Mouse (Mus musculus) WW6 (cell line): Measurements from ENCODE around the gene Prmt3.

Source experiments
- DNase-seq: peaks from one replicate; pipeline ENCODE4 v3.0.0-alpha.2; 2013; ENCODE audit warnings: low read depth, low spot score

Prmt3 gene

DNA sequence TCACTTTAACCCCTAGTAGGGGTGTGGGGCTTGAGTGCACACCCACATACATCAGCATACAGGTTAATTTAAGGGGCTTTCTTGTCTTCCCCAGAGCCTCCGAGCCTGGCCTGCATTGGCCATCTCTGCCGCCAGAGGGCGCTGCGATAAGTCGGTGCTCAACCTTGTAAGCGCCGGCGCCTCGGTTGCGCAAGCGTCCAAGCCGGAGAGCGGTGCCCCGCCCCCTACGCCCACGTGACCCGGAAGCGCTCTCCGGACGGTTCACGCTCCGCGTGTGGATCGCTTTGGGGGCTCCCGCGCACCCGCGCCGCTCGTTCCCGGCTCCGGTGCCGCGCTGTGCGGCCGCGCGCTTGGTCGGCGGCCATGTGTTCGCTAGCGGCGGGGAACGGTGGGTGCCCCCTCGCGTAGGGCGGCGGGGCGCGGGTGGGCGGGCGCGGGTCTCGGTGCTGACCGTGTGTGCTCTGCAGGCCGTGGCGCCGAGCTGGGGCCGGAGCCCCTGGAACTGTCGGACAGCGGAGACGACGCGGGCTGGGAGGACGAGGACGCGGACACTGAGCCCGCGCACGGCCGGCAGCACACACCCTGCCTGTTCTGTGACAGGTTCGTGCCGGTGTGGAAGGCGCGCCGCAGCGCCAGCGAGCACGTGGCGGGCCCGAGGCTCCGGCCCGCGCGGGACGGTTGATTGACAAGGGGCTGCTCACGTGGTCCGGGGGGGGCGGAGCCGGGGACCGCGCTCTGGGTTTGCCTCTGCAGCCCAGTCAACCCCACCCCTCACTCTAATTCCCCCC, at the start of gene Prmt3:
Gene Prmt3, plus strand, starts transcription at position 233 of the 788 bp plus-strand sequence.
- DNase-seq = peak; percentile 92

DNA sequence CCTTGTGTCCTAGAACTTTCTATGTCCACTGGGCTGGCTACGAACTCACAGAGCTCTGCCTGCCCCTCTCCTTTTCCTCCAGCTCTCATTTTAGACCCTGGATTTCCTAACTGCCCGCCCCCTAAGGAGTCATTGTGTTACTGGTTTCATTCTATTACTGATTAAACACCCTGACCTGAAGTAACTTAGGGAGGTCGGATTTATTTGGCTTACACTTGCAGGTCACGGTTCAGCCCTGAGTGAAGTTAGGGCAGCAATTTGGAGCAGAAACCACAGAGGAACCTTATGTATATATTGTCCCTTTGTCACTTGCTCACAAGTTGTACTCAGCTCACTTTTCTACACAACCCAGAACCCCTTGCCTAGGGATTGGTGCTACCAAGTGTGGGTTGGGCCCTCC, 43.8 kb upstream of the Prmt3 start:
- DNase-seq = no peak

- DNase-seq = no peak
These were observed 38.7 kb upstream of the Prmt3 start for GRCm38 (mm10) chr7:49739448-49739847.

- no peak for DNase-seq
These were observed 36.7 kb upstream of the Prmt3 start for GRCm38 (mm10) chr7:49741474-49741873.

DNA sequence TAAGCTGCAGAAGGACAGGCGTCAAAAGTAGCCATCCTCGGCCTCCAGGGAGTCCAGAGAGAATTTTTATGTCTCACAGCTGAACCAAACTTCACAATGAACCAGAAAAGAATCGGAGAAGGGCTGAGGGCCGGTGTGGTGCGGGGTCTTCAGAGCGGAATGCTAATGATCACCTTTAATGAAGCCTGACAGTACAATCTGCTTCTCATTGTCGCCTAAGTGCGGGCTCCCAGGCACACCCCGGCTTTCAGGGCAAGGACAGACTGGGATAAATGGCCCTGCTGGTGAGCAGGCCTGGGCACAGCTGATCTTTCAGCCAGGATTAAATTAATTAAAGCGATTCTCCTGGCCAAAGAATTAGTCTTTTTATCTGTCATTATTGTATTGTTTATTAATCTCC, 36.2 kb upstream of the Prmt3 start:
- no peak for DNase-seq

- DNase-seq = no peak
These were observed 27.0 kb upstream of the Prmt3 start for GRCm38 (mm10) chr7:49751148-49751547.

DNA sequence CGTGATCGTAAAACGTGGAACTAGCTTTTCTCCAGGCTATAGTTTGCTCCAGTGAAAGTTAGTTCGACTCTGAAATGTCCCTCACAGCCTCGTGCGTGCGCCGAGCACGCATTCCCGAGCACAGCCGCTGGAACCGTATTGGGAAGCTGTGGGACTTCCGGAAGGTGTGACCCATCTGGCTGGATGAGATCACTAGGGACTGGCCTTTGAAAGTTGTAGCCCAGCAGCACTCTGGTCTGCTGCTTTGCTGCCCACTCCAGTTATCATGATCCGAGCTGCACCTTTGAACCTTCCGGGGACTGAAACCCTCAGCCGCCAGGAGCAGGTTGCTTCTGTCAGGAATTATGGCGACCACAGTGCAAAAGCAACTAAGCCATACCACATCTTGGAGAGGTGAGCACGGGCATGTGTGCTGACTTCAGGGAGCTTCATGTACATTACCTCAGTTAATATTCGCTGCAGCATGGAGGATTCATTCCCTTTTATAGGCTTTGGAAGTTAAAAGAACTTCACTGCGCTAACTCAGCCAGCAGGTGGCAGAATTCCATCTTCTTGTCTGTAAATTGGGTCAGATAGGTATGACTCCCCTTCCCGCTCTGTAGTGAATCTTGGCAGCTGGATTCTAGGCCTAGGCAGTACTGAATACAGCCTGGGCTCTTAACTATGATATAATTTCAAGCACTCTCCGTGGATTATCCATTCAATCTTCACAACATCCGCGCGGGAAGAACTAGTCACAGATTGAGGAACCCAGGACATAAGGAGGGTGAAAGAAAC, 25.2 kb upstream of the Prmt3 start:
- no peak for DNase-seq

DNA sequence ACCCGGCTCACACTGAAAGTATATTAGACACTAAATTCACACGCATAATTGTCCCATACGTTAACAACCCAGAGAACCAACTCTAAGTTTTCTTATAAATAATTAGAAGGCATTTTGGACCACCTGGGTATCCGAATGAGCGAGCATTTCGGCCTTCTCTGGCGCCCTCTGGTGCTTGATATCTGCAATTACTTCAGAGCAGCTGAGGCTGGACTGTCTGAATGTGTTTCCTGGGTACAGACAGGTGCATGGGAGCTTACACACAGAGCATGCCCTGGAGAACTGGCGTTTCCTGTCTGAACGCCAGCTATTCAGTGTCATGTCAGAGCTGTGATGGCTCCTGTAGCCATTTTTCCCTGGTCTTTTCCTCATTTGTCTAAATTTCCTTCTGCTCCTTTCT, 23.4 kb upstream of the Prmt3 start:
- DNase-seq = no peak

DNA sequence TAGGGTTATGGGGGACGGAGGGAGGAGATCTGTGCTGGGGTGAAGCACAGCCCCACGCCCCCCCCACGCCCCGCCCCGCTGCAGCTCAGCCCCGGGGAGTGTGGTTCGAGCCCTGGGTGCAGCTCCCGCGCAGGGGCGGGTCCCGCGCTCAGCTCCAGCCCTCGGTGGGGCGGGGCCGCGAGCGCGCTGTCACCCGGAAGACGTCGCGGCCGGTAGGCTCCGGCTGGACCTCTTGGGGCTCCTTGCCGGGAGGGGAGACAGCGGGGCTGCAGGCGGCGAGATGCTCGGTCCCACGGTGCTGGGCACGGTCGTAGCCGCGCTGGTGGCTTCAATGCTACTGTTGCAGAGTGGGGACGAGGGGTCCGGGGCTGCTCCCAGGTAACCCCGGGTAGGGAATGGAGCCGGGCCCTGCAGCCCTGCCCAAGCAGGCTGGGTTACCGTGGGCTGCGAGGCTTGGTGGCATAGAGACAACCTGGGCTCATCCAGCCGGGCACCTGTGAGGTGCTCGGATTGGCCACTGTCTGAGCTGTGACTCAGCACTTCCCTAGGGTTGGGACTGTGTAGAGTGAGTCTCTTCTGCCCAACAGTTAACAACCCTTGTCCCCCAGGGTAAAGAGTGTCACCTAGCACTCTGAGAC, 19.1 kb upstream of the Prmt3 start, which contains the start of gene Htatip2:
Gene Htatip2, plus strand, starts transcription at position 182 of the 638 bp plus-strand sequence.
- DNase-seq = no peak

- DNase-seq = no peak
These were observed 15.5 kb upstream of the Prmt3 start for GRCm38 (mm10) chr7:49762605-49763004.

- DNase-seq = no peak
These were observed 14.0 kb upstream of the Prmt3 start for GRCm38 (mm10) chr7:49764011-49764716.

DNA sequence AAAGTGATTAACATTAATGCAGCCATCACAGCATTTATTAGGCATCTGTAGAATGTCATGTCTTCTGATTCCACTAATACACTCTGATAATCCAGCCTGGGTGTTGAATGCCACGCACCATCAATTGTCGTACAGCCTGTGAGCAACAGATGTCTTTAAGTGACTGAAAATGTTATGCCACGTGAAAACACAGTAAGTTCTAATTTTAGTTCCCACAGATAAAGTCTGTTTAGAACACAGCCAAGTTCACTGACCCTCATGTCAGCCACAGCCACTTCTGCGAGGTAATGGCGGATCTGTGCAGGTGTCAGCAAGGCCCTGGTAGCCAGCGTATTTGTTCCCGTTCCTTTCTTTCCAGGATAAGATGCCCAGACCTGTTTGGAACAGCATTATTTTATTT, 12.0 kb upstream of the Prmt3 start:
- no peak for DNase-seq

- DNase-seq = no peak
These were observed 9.6 kb upstream of the Prmt3 start for GRCm38 (mm10) chr7:49768509-49768908.

GRCm38 (mm10) chr7:49774396-49774795, 3.8 kb upstream of the Prmt3 start:
- no peak for DNase-seq

DNA sequence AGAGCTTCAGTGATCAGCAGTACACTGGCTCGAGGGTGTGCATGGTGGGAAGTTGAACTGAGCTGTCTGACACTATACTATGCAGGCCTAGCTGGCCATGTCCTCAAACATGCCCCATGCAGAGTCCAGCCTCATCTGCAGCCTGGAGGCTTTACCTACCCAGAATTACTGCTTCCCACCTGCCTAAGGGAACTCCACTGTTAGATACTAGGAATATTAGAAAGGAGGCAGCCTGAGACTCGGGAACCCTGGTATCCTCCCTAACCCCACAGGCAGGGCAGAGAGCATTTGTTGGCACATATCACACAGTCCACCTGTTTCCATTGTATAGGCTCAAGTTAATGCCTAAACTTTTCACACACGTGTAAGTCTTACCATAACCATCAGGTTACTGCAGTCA, 561 bp upstream of the Prmt3 start:
- no peak for DNase-seq

GRCm38 (mm10) chr7:49778904-49779615, 914 bp downstream of the Prmt3 start:
- no peak for DNase-seq

DNA sequence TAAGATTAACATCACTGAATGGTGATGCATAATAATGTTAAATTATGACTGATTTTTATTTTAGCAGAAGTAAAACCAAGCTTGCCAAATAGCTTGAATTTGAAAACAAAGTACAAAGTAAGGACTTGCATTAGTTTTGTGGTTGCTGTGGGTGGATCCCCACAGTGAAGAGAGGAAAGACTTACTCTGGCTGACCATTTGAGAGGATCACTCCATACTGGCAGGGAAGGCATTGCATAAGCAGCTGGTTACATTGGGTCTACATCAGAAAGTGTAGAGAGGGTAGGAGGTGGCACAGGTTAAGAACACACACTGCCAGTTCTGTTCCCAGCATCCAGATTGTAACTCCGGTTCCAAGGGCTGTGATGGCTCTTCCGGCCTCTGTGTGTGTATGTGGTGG, 4.9 kb downstream of the Prmt3 start:
- no peak for DNase-seq

DNA sequence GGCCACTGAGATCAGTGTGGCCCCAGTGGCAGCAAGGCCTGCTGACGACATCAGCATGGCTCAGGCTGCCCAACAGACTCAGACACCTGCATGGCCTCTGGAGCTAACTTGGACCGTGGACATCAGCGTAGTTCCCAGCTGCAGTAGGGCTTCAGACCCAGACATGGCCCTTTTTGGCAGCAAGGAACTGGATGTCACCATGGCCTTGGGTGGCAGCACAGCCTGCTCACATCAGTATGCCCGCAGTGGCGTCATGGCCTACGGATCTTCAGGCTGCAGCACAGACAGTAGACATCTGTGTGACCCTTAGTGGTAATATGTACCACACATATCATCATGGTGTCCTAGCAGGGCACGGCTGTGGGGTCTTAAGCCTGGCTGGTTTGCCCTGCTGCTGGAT, 7.0 kb downstream of the Prmt3 start:
- DNase-seq = no peak

- DNase-seq = no peak
These were observed 8.7 kb downstream of the Prmt3 start for GRCm38 (mm10) chr7:49786618-49787382.

- DNase-seq = no peak
These were observed 9.2 kb downstream of the Prmt3 start for GRCm38 (mm10) chr7:49787383-49787645.

- no peak for DNase-seq
These were observed 16.2 kb downstream of the Prmt3 start for GRCm38 (mm10) chr7:49794304-49794703.
